Mouse (Mus musculus) activated CD4-positive, CD25-positive, alpha-beta regulatory T cell (primary cell): ENCODE measurements around the gene Ubald1. TPM values are rescaled to one million over a fixed set of nuclear protein-coding genes. Genes with fewer than 3 reads are reported as not detected.

Experiments
- polyA plus RNA-seq, 2 experiments: library from polyadenylated mRNA; unstranded; fragments of 100-300 nt; shearing (Covaris generic); gene quantifications; one replicate each; pipeline ENCODE4 v1.2.1; 2017

The Ubald1 gene
- 10 to 100 TPM; 47.1 to 53.4 TPM for polyA plus RNA-seq

DNA sequence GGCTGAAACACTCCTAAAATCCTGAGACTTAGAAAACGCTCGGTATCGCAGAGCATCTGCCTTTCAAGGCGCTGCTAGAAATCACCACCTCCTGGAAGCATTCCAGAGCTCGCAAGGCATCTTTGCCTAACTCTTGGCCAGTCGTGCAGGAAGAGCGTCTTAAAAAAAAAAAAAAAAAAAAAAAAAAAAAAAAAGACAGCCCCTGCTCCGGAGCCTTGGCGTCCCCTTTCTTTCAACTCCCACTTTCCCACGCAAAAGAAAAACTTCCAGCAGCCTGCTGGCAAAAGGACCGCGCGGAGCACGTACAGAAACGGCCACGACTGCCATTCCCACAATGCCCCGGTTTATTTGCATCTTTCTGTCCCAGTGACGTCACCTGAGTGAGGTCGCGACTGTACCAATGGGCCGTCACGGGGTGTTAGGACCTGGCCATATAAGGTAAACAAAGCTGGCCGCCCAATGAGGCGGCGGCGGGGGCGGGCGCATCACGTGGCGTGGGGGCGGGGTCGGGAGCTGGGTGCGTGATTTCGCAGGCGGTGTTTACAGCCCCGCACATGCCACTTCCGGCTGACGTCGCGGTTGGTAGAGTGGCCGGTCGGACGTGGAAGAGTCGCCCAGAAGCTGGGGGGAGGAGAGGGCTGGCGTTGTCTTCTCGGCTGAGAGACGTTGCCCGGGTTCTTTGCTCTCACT is at the start of gene Ubald1:
TSS of gene Ubald1 (minus strand) at position 180 of the 690 bp plus-strand sequence.

DNA sequence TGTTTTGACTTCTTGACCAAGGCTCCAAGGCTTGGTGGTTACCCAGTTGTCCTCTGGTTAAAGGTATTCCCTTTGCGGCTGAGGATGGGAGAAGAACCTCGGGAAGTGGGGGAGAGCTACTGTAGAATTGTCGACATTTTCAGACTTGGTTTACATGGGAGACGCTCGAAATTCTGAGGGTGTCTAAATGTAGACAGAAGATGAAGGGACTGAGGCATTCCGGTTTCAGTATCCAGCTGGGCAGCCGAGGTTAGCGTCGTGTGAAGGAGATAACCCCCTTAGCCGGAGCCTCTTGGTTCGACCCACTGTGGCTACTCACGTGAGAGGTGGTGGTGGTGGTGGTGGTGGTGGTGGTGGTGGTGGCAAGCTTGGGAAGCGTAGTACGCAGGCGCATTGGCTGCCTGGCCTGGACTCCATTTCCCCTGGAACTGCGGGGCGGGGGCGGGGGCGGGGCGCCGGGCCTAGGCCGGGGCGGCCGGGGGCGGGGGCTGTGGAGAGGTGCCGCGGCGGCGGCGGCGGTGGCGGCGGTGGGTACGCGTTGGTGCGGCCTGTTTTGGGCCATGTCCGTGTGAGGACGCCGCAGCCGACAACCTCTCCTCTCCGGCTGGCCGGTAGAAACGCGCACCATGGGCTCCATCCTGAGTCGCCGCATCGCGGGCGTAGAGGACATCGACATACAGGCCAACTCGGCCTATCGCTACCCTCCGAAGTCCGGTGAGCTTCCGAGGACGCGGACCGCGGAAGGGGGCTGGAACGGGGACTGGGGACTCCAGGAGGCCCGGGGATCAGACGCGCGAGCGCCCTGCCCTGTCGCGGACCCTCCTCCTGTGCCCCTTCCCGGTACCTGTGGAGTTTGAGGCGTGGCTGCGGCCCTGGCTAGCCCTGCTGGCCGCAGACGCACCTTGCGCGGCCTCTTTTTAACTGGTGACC is 5.9 kb upstream of the Ubald1 start, which contains the start of gene Mgrn1:
TSS of gene Mgrn1 (plus strand) at position 490 of the 930 bp plus-strand sequence.

DNA sequence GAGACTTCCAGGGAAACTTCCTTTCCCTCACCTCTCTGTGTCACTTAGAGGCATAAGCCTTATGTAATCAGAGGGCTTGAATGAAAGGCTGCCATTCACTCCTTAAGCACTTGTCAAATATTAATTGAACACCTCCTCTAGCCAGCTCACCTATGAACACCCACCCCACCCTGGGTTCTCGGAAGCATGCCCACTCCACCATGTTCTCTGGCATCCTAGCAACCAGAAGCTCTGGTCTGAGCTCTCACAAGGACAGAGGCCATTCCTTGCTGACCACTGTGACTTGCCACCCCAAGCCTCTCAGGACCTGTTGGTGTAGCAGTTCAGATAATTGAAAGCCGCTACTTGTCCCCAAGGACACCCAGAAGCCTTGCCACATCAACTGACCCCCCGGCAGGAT is 44.9 kb downstream of the Ubald1 start, which contains the start of gene 4930562C15Rik:
TSS of gene 4930562C15Rik (plus strand) at position 226 of the 400 bp plus-strand sequence.

Other genes starting within 250 kb of the Ubald1 start
- 1 to 10 TPM in 1 of 2 experiments, under 1 TPM in 1; 0.47 to 1.5 TPM for gene Vasn, start 240.4 kb downstream of the Ubald1 start, polyA plus RNA-seq
- 10 to 100 TPM; 32.8 to 35.8 TPM for gene Dnaja3, start 240.3 kb downstream of the Ubald1 start, polyA plus RNA-seq
- 100 to 1,000 TPM in 1 of 2 experiments, 10 to 100 TPM in 1; 82.0 to 176 TPM for gene Coro7, start 200.5 kb downstream of the Ubald1 start, polyA plus RNA-seq
- 10 to 100 TPM; 13.8 to 24.6 TPM for gene Nmral1, start 161.0 kb downstream of the Ubald1 start, polyA plus RNA-seq
- gene Hmox2, start 154.0 kb downstream of the Ubald1 start, polyA plus RNA-seq = 100 to 1,000 TPM in 1 of 2 experiments, 10 to 100 TPM in 1; 90.8 to 101 TPM
- 10 to 100 TPM; 27.8 to 50.8 TPM for gene Cdip1, start 90.0 kb downstream of the Ubald1 start, polyA plus RNA-seq
- gene 4930562C15Rik, start 44.9 kb downstream of the Ubald1 start, polyA plus RNA-seq = 1 to 10 TPM in 1 of 2 experiments, under 1 TPM in 1; 0.13 to 1.7 TPM
- 10 to 100 TPM; 46.6 to 48.3 TPM for gene Mgrn1, start 5.9 kb upstream of the Ubald1 start, polyA plus RNA-seq
- gene Nudt16l1, start 58.4 kb upstream of the Ubald1 start, polyA plus RNA-seq = 100 to 1,000 TPM; 135 to 144 TPM
- 10 to 100 TPM; 58.9 to 64.7 TPM for gene Anks3, start 83.9 kb upstream of the Ubald1 start, polyA plus RNA-seq
- under 1 TPM in 1 of 2 experiments, not detected in 1; 0.28 TPM for gene Sept12, start 117.5 kb upstream of the Ubald1 start, polyA plus RNA-seq
- not detected for gene Smim22, start 127.0 kb upstream of the Ubald1 start, polyA plus RNA-seq
- gene Rogdi, start 133.2 kb upstream of the Ubald1 start, polyA plus RNA-seq = 10 to 100 TPM; 16.7 to 16.9 TPM
- 100 to 1,000 TPM; 118 to 129 TPM for gene Glyr1, start 169.5 kb upstream of the Ubald1 start, polyA plus RNA-seq
- gene Ubn1, start 169.7 kb upstream of the Ubald1 start, polyA plus RNA-seq = 10 to 100 TPM; 40.5 to 42.3 TPM